Mouse (Mus musculus): ENCODE data around the gene Disp3. TPM values are rescaled to one million over a fixed set of nuclear protein-coding genes. Genes with fewer than 3 reads are reported as not detected.

The Disp3 gene
- total RNA-seq (2022): under 1 TPM; 0.42 to 0.68 (median 0.66) TPM

DNA sequence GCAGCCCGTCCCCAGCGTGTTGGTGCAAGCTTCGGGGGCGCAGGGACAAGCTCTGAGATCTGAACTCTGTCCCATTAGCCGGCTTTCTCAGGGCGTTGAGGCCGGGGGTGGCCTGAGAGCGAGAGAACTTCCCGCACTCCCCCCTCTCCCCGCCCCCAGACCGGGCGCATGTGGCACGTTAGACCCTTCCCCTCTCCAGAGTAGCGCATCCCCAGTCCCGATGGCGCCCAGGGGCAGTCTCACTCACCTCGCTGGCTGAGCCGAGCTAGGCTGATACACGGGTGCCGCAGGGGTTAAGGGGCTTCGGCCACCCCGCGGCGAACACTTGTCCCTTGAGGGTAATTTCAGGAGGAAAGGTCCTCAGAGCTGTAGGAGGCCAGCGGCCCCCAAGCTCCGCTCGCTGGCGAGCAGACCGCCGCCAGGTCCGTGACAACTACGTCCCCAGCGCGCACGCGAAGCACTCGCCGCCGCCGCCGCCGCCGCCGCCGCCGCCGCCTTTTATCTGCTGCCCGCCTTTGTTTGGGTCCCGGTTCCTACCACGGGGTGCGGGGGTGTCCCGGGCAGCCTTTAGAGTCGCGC lies at the start of gene Disp3:
Gene Disp3, minus strand, starts transcription at position 490 of the 579 bp plus-strand sequence.
- DNase-seq: no peak

DNA sequence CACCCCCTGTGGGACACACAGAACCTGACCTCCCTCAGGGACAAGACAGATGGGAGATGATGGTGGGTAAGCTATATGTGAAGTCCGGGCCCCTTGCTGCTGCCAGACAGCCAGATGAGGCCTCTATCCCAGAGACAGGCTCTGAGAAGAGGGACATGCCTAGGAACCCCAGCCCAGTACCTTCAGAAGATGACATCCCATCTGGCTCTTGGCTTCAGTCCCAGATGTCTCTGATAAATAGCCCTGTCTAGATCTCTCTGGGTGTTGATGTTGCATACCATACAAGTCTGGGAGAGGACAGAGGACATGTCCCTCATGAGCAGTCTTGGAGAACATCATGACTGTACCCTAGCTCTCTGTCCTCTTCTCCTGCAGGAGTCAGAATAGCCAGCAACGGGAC lies 42.5 kb upstream of the Disp3 start:
- DNase-seq: no peak

DNA sequence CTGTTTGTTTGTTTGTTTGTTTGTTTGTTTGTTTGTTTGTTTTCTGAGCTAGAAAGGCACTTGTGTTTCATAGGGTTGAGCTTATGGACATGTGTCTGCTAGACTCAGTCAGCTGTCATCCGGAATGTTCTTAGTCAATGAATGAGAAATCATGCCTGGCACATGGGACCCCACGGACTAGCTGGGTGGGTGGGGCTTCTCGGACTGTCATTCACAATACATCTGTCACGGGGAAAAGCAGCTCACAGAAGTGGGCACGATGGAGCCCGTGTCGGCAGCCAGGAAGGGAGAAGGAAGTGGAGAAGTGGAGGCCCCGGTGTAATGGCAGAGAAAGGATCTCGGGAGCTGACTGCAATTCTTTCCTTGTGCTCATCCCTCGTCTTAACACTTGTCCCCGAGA lies 41.7 kb upstream of the Disp3 start:
- no peak for DNase-seq

DNA sequence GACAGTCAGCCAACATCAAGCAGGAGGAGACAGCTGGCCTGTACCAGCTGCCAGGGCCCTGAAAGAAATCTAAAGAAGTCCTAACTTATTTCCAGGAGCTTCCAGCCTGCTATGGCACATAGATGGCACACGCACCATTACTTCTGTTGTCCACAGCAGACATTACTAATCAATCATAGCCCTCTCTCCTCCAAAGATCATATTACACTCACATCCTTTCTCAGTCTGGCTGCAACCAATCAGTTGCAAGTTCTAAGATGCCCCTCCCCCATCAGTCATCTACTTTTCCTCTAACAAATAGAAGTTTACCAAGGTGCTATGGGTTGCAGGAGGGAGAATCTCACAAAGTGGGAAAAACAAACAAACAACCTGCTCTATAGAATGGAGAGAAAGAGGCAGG lies 40.5 kb upstream of the Disp3 start:
- DNase-seq: no peak

DNA sequence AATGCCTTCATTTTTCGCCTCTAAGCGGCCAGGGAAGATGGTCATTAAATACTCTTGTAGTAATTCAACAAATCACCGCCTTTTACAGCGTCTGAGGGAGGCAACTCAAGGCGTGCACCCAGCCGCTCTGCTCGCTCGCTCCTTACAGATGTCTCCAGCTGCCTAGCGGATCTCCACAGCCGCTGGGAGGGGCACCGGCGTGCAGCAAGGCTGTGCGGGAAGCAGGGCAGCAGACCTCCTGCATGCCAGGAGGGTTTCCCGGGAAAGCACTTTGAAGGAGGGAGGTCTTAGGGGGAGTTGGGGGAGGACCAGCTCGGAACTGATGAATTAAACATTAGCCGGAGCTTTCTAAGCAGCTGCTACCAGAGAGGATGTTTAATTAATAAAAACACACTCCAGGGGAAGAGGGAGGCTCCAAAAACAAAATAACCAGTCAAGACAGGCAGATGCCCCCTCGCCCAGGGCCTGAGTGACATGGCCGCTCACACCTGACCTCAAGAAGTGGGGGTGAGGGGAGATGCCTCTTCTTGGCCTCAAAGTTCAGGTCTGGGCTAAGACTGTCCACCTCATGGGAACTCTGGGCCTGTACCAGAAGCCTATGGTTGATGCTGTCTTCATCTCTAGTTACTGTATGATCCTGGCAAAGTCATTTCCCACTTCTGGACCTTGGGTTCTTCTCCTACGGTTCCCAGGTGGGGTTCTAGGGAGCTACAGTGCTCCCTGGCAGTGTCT lies 39.7 kb upstream of the Disp3 start:
- no peak for DNase-seq

DNA sequence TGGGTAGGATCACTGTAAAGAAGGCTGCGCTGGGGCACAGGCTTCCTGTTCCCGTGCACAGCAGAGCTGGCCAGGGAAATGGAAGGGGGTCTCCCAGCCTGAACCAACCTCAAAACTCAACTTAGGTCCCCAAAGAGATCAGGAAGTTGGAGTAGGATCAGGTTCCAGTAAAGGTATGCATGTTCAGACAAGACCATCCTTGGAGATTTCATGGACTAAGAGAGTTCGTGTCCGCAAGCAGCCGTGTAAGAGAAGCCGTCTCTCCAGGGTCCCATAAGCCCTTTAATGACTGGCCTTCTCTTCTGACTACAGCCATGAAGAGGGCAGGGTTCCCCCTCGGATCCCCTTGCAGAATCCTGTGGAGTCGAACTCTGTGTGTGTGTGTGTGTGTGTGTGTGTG lies 39.0 kb upstream of the Disp3 start:
- no peak for DNase-seq

DNA sequence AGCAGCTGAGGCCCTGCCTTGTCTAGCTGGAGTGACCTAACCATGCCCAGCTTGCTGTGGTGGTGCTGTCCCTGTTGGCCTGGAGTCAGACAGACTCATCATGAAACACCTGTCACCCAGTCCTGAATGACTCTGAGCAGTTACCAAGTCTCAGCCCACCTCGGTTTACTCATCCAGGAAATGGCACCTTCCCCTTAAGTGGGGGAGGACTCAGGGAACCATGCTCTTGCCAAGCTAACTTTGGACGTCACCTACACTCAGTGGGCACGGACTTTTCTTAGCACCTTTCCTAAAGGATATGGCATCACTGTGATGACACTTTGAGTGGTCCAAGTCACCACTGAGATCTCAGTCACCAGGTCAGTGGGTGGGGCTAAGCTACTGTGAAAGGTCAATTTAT lies 38.2 kb upstream of the Disp3 start:
- no peak for DNase-seq

DNA sequence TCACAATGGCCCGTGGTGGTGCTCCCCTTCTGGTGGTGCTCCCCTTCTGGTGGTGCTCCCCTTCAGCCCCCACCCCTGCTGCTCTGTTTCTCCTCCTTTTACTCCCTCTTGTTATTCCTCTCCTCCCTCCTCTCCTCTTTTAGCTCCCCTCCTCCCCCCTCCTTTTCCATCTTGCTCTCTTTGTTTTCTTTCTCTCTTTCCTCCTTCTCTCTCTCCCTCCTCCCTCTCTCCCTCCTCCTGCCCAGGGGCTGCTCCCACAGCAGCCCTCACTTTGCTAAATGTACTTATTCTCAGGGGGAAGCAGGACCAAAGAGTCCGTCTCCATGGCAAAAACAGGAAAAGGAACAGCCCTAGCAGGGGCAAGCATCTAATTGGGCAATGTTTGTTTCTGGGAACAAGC lies 37.3 kb upstream of the Disp3 start:
- no peak for DNase-seq

DNA sequence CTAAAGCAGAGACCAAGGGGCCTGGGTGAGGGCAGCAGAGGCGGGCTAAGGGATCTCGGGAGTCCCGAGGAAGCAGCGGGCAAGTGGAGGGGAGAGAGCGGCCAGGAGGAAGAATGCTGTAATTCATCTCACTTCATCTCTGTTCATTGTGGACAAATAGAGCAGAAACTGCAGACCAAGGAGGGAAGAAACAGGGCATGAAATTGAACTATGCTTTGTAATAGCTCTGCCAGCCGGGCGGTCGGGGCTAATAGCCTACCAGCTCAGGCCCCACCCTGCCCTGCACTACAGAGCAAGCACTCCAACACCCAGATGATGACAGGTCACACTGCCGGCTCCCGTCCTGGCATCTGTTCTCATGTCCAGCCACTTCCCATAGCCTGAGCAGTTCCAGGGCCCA lies 34.4 kb upstream of the Disp3 start:
- no peak for DNase-seq

DNA sequence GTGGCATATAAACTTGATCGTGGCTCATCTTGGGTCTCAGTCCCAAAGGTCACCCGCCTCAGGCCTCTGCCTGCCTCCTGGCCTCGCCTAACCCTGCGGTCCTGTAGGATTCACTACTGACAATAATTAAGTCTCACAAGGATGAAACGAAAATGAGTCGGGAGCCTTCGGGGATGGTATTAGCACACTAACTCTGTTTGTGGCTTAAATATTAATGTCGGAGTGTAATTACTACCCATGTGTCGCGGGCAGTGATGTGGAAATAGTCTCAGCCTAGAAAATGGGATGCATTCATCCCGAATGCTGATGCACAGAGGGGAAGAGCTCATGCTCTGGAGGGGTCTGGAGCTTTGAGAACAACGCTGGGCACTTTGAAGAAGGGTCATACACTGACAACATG lies 31.6 kb upstream of the Disp3 start:
- no peak for DNase-seq

DNA sequence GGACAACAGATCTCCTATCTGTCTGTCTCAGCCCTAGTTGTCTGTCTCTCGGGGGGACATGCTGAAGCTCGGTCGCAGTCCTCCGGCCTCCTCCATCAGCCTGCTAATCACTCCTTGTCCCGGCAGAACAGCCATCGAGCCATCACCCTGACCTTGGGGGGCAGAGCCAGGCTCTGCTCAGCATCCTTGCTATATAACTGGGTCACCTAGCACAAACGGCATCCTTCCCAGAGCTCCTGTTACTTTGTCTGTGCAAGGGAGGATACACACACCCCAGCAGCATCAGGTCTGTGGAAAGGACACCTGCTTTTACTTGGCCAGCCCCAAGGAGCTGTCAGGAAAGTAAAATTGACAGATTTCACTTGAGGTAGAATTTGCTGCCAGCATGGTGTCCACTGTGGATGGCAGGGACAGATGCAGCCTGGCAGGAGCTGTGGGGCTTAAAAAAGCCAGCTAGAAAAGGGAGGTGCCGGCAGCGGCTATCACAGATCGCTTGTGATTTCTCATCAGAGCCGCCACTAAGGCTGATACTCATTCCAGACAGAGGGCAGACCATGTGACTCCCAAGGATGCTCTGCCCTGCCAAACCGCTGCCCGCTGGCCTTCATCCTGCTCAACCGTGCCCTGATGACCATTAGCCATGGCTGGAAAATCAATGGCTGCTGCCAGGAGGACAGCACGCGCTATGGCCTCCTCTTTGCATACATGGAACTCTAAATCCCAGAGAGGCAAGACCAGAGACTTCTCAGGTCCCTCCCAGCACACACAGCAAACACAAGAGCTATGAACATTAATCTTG lies 27.8 kb upstream of the Disp3 start:
- peak; percentile 77 for DNase-seq

DNA sequence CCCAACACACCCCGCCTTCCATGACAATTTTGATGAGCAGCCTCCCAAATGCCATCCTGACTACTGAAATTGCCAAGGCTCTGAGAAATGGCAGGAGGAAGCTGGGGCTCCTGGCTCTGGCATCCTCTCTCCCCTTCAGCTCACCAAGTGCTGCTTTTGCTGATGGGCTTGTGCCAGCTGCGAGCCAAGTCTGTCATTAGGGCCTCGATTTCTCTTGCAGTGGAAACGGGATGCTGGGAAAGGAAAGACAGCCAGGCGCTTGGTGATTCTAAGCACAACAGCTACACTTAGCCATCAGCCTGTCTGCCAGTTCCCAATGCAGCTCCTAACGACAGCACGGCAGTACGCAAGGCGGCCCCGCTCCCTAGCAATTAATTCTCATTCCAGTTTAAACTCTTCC lies 26.6 kb upstream of the Disp3 start:
- DNase-seq: no peak

DNA sequence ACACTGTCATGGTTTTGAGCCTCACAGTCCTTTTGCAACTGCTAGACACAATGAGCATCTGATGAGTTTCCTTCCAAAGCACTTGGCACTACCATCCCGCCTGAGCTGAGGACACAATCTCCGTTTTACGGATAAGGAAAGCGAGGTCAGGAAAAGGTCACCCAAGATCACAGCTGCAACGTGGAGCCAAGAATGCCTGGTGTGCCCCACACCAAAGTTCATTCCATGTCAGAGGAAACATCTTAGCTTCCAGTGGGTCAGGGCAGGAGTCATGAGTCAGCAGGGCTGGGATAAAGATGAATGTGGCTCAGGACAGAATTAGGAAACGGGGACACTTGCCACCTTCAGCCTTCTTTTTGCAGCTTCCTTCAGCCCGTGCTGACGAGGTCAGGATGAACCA lies 25.8 kb upstream of the Disp3 start:
- DNase-seq: peak; percentile 16

DNA sequence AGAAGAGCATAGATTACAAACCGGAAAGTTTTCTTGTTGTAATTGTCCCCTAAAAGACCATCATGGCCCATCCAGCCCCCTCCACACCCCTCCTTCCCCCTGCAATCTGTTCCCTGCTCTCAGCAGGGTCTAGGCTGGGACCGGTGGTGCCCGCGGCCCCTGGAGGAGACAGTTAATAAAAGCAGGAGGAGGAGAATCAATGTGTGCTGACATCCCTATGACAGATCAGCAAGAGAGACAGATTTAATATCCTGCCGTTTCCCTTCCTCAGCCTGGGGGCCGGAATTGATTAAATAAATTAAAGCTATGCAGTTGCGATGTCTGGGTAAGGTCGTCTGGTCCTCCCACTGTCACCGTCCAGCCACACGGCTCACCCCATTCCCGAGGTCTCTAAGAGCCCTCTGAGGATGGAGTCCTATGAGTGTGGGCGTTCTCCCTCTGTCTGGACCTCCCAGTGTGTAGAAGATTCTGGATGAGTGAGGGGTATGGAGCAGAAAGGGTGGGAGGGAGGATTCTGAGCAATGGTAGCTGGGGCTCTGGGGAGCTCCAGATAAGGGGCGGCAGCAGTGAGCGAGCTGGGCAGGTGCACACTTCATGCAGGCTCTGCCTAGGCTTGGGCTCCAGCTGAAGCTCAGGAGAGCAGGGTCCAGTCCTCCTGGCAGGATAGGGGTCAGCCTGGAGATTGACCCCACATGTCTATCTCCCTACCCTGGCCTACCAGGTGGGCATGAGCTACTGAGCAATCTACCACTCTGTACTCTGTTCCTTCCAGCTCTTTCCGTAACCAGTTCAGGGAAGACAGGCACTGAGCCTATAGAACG lies 24.7 kb upstream of the Disp3 start:
- no peak for DNase-seq

DNA sequence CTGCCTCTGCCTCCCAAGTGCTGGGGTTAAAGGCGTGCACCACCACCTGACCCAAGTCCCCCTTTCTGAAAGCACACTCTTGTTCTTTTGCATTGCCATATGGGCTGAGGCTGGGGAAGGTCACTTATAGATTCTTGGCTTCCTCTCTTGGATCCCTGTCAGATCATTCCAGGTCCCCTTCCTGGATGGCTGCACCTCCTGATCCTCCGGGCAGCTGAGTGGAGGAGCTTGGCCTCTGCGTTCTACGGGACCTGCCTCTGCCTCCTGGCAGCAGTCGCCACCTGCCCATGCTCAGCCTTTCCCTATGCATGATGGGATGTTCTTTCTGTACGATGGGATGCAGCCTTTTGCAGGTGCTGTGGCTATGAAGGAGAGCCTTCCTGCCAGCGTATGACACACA lies 23.1 kb upstream of the Disp3 start:
- DNase-seq: no peak

DNA sequence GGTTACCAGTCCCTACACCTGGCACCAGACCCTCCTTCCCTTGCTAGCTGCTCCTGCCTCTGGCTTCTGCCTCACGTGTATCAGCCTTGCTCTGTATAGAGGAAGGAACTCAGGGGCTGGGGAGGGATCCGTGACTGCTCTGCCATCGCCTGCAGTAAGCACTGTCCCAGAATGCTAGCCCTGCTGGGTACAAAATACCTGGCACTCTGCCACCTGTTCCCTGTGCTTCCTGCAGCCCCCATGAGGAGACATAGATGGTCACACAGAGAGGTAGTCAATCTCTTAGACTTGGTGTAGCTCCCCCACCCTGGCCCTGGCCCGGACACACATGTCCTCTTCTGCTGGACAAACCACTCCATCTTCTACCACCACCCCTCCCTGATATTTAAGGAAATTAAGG lies 22.4 kb upstream of the Disp3 start:
- no peak for DNase-seq

DNA sequence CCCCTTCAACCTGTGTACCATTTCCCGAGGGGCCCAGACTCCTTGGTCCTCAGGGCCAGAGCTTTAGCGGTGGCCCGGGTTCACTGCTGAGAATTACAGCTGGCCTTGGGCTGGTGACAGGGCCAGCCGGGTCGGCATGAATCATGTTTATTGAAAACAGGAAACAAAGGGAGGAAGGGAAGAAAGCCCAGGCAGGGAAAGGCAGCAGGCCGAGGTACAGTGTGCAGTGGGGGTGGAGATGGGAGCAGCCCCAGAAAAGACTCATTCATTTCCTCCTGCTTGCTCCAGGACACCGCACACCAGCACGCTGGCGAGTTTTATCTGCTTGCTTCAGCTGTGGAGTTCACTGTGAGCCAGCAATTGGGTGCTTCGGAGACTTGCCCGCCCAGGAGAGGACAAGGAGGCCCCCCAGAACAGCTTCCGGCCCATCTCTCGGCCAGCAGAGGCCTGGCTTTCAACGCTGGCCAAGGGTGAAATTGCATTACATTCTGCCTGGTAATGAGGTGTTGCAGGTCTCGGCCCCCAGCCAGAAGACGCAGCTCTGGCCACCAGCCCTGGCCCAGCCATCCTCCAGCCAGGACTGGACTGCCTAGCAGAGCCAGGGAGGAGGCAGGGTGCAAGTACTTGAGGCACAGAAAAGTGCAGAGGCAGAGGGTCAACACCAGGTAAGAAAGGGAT lies 18.8 kb upstream of the Disp3 start:
- DNase-seq: peak; percentile 69

DNA sequence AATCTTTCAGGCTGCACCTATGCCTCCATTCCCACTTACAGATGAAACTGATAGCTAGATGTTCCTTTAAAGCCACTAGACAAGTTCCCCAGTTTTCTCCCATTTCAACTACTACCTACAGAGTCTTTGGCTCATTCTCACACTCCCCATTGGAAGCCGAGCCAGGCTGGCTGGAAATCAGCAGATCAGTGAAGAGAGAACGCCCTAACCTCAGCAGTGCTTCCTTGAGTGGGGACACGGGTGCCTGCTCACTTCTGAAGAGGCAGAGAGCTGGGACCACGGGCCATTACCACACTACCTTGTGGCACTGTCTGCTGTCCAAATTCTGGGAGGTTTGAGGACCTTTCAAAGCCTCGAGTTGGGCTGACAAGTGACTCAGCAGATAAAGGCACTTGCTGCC lies 11.0 kb upstream of the Disp3 start:
- no peak for DNase-seq

DNA sequence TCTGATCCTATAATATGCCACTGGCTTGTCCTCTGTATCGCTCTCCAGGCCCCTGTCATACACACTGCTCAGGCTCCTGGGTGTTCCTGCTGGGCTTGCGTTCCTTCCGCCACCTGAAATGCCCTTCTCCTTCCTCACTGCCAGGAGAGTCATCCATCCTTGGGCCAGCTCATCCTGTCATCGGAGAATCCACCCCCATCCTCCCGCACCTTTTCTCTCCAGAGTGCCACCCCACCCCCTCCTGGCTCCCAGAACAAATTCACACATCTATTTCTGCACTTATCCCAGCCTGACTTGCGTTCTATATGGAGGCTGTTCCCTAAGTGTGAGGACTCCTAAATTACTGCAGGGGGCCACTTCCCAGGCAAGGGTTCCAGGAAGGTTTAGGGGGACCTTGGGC lies 9.9 kb upstream of the Disp3 start:
- DNase-seq: no peak

DNA sequence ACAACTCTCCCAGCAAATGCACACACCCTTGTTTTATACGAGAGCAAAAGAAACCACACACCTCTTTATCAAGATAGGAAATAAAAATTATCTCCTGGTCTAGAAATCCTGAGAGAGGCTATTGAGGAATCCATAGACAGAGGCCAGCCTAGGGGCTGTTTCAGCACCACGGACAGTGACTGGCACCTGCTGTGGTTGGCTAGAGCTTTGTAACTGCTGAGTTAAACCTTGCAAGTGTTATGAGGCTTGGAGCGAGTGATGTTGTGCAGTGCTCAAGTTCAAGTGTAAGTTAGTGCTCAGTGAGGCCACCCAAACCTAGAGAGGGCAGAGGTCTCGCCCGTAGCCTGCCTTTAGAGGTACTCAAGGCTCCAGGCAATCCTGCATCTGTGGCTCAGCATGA lies 5.6 kb upstream of the Disp3 start:
- no peak for DNase-seq

DNA sequence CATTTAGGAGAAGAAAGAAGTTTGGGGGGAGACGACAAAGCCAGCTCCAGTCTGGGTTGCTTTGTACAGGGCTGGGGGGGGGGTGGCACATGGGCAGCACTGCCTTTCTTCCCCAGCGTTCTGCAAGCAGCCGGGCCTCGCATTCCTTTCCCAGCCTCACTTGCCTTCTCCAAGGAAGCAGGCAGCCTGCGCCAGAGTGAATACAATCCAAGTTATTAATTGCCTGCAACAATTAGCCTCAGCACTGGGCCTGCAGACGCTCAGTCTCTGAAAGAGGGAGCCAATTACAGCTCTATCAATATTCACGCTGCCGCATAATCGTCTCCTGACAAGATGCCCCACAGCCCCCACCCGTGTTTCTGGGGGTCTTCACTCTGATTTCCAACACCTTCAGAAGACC lies 4.1 kb upstream of the Disp3 start:
- DNase-seq: no peak

DNA sequence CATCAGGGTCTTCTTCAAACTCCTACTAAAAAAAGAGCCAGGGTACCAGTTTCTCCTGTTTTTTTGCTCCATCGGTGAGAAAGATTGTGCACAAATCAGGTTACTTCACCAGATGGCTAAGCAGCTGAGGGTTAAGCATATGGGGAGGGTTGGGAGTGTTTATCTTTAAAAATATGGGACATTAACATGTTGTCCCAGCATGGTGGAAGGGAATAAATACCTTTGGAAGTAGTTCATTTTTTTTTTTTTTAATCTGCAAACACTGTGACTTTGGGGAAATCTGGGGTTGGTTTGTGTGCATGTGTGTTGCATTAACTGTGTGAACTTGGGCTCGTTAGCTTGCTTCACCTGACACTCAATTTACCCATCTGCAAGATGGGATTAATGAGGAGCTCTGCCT lies 3.3 kb upstream of the Disp3 start:
- DNase-seq: no peak

All from adrenal gland, adult 8-10 months (tissue).